Mouse (Mus musculus) heart, postnatal 0 days (tissue): ENCODE measurements around the gene Endov.

Source experiments
- CTCF ChIP-seq: IDR thresholded peaks from 2 replicates; pipeline ENCODE4 v1.5.1; 2016; ENCODE audit warnings: antibody characterized with exemption, control low read depth, low read depth
- EP300 ChIP-seq: IDR thresholded peaks from 2 replicates; pipeline ENCODE4 v1.6.1; 2016; ENCODE audit warnings: antibody characterized with exemption, low read depth

- no peak for TF ChIP-seq CTCF
- no peak for TF ChIP-seq EP300
Measured at GRCm38 (mm10) chr11:119541082-119541481, 49.9 kb downstream of the Endov start.
